Mouse (Mus musculus) cerebellum, postnatal 10 days (tissue): Measurements from ENCODE around the gene Samd4.
A peak's percentile ranks its signal among the peaks of the same experiment; 100 is the strongest.

Source experiments
- DNase-seq, 2 experiments: peaks; one replicate each; pipeline ENCODE4 v3.0.0; 2021; ENCODE audit warnings: mixed read lengths in 2 of 2

Samd4 gene

DNA sequence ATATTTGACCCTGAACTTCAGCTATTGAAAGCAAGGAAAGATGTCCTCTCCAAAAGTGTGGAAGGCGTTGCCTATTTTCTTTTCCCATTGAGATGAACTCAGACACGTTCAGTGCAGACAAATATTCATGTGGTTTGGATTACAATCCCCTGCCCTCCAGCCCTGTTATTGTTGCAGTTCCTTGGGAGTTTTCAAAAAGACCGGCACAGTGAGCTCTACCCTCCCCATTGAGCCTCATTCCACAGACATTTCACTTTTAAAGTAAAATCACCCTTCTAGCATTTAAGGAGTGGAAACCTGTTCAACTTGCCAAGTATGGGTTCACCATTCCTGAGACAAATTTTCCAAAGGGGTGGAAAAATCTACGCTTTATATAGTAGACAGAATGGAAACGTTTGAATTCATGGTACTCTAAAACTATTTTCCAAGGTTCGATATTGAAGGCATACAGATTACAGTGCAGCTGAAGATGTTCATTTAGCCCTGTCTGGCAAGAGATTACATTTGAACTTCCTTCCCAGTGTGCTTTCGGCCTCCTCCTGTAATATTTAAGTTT, 76.6 kb downstream of the Samd4 start:
- no peak for DNase-seq

DNA sequence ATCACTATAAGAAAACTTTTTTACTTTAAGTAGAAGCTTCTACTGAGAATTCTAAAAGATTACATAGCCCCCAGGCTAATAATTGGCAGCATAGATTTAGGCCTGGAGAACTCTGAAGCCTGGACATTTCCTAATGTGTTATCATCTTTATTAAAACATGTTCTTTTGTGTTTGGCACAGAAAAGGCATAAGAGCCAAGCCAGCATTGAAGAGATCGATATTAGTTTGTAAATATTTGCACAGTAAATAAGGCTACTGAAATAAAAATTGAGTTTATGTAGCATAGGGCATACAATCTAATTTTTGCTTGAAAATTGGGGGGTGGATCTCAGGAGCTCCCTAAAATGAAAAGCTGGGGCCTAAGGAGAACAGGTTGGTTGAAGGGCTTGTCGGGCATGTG, 77.2 kb downstream of the Samd4 start:
- no peak for DNase-seq

DNA sequence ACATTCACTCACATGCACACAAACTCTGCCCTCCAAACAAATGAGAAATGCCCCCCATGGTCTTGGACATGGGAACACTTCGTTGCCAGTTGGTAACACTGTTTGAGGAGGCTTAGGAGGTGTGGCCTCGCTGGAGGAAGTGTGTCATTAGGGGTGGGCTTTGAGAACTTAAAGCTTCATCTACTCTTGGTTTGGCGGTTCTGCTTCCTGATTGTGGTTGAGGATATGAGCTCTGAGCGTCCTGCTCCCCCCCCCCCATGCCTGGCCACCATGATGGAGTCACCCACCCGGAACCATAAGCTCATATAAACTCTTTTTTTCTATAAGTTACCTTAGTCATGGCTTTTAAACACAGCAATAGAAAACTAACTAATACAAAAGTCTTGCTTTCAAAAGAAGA, 80.2 kb downstream of the Samd4 start:
- no peak for DNase-seq

DNA sequence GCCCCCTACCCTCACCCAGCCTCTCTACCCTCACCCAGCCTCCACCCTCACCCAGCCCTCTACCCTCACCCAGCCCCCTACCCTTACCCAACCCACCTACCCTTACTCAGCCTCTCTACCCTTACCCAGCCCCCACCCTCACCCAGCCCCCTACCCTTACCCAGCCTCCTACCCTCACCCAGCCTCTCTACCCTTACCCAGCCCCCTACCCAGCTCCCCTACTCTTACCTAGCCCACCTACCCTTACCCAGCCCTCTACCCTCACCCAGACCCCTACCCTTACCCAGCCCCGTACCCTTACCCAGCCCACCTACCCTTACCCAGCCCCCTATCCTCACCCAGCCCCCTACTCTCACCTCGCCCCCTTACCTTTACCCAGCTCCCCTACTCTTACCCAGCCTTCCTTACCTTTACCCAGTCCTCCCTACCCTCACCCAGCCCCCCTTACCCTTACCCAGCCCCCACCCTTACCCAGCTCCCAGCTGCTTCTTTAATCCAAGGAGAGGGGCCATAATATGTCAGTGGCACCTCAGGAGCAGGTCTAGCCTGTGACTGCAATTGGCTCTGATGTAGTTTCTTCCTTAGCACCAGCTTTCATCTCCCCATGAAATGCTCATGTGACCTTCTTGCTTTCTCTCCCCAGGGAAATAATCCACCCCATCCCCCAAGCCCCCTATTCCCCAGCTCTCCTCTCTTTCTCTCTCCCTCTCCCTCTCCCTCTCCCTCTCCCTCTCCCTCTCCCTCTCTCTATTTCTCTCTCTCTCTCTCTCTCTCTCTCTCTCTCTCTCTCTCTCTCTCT, 81.6 kb downstream of the Samd4 start:
- DNase-seq, result no peak

DNA sequence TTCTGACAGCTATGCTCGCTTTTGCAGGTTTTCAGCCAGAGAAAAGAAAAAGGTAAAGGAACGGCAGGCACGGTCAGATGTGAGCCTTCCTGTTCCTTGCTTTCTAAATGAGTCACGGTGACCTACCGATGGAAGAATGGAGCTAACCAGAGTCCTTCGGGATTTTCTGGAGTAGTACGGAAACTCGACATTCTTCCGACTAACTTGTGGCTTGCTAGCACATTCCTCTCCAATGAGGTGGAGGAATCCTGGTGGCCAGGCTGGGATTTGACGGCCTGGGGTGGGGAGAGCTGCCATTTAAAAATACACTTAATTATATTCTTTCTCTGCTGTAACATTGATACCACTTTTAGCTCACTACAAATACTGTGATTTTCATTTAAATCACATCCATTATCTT, 83.6 kb downstream of the Samd4 start:
- no peak for DNase-seq

DNA sequence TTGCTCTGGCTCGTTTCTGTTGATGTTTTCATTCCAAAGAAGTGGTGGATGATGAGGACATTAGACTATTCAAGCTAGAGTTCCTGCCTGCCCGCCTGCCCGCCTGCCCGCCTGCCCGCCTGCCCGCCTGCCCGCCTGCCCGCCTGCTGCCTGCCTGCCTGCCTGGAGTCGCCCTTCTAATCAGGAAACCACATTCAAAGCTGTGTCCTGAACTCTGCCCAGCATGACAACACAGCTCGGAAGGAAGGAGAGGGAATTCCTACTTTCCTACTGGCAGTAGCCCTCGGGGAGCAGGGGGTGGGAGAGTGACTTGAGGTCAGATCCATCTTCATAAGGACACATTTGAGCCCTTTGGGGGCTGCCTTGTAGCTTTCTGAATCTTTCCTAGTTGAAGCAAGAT, 85.4 kb downstream of the Samd4 start:
- DNase-seq, result no peak

DNA sequence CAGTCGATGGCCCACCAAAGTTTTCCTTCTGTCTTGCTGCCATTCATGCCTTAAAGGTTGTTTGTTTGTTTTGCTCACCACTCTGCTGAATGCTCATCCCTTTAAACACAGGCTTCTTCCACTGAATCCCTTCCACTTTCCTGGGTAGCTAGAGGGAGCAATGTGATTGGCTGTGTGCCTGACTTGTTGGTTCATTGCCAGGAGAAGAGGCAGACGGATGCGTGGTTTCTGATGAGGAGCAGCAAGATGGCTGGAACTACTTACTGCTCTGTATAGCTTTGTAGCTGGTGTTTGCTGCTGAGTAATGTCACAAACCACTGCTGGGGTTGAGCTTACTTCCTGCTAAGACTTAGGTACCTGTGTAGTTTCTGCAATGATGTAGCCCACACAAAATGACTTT, 88.0 kb downstream of the Samd4 start:
- peak; percentile 86 to 90 for DNase-seq

DNA sequence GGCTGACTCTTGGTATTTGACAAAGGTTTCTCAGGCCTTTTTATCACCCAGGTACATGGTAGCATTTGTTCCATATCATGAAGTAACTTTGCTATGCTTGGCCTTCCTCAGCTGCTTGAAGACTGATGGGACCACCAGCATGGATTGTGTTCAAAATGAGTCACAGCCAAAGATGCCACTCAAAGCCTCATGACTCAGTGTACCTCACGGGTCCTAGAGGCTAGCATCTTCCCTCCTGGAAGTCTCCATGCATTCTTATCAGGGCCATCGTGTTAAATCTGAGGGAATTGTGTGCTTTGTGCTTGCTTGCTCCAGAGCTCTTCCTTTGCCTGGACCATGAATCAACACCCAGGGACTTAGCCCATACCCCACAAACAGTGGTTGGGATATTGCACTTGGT, 89.1 kb downstream of the Samd4 start:
- no peak for DNase-seq

DNA sequence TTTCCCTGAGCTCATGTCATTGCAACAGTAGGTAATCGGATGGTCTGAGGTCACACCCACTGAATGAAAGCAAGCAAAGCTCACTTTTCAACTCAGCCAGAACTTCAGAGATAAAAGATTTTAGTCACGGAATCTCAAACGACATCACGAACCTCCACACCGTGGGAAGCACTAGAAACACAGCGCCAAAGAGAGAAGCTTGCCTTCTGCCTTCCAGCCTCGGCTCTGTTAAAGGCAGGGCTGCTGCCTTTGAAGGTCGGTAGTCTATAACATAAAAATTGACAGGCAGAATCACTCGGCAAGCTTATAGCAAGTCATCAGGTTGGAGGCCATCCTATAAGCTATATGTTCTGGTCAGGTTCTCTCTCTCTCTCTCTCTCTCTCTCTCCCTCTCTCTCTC, 92.2 kb downstream of the Samd4 start:
- DNase-seq, result no peak

DNA sequence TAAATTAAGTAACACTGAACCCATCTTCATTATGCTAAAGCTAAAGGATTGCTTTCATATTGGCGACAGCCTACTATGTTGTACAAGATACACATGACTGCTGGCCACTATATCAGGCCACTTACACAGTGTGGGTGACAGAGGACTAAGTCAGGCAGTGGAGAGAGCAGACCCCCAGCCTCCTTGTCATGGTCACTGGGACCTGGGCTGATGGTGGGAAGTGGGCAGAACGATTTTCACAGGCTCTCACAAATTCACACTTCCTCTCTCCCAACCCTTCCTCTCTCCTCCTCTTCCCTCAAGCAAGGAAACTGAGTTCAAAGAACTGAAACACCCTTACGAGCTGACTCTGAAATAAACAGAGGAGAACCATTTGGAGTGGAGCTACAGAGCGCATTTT, 93.3 kb downstream of the Samd4 start:
- no peak for DNase-seq

DNA sequence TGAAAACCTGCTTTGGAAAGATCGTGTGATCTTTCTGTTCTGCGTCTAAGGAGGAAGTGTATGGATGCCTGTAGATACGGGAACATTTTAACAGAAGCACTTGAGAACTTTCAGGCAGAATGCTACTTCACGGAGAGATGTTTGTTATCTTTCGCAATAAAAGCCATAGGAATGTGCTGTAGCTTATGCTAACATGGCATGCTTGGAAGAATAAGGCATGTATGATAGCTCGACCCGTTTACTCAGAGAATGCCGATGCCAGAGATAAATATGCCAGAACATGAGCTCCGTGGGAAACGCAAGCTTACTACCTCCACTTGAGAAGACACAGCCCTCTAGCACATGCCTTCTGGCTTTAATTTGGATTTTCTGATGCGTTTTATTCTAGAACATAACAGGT, 94.1 kb downstream of the Samd4 start:
- no peak for DNase-seq

DNA sequence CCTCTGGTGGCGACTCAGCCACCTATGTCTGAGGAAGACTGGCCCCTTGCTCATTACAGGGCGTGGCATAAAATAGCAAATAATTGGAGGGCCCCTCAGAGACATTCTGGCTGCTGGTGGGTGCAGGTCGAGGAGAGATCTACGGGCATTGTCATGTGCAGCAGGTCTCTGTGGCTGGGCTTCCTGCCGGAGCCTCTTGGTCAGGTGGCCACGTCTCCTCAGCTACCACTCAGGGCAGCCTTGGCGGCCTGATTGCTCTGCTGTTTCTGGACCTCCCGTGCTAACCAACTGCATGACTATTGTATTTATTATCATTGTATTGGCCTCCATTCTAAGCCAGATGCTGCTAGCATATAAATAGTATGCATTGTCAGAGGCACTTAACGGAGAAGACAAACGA, 95.0 kb downstream of the Samd4 start:
- DNase-seq, result no peak

DNA sequence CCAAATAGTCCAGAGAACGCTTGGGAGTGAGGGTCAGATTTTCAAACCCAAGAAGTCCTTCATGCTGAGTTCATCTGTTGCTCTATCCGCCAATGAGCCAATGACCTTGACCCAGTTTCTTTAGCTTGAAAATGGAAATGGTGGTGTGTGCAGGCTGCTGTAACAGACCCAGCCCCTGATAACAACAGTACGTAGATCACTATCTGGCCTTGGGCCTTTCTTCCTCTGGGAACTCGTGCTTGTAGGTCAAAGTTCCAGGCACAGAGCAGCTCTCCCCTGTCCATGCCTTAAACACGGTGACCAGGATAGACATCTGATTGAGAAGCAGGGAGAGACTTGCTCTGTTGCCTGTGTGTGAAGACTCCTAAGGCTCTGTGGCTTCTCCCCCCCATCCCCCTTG, 96.5 kb downstream of the Samd4 start:
- no peak for DNase-seq

DNA sequence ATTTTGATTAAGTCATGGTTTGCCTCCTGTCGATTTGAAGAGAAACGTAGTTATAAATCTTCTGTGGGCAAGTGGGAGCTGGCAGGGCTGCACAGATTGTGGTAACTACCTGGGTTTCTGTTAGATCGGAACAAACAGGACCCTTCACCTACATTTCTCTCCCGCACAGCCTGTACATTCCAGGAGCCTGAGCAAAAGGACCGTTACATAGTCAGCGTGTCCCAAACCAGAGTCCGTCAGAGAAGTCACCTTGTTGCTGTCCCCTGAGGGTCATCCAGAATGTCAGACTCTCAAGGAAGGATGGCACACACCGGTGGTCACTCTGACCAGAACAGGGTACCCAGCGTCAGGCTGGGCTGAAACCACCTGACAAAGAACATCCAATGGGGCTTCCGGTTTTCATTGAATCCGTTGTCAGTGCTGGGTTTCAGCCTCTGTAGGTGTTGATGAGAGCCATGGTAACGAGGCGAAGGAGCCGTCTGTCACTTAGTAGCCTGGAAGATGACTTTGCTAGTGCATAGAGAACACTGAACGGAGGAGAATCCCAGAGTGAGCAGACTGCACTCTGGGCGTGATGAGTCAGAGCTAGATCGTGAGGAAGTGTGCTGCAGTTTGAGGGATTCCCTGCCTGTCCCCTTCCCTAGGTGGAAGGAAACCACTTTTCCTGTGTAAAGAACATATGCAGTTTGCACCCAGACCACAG, 98.2 kb downstream of the Samd4 start:
- no peak for DNase-seq

DNA sequence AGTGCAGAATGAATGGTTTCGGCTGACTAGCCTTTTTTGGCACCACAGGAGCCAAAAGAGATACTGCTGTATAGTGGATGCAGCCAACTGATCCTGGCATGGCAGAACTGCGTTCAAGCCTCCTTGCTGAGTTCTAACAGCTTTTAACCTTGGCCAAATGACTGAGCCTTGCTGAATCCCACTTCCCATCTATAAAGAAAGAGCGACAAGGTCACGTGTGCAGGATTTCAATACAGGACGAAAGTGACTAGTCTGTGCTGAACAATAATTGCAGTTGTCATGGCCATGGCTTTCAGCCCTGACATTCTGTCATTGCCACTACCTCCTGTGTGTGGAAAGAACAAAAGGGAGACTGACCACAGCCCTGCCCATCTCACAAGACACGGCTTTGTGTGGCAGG, 99.5 kb downstream of the Samd4 start:
- DNase-seq, result no peak

DNA sequence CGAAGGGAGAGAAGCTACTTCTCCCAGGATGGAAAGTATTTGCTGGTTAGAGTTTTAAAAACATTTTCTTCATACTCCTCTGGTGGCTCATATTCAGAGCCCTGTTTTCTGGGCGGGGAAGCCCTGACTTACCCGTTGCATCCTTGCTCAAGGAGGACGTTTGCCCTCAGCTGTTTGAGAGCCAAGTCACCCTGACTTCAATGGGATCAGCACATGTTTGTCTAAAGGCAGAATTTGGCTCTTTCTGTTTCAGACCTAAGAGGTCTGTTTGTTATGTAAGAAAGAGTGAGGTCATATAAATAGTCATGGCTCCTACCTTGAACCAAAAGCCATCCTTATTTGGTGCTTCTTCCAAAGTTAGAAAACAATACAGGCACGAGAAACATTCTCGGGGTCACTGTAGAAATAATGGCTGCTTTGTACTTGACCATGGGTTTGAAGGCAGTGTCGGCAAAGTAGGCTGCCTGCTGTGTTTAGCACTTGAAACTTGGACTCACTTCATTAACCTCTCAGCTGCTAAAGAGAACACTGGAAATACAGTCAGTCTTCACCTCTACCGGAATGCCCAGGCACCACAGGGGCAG, 102.0 kb downstream of the Samd4 start:
- no peak for DNase-seq

DNA sequence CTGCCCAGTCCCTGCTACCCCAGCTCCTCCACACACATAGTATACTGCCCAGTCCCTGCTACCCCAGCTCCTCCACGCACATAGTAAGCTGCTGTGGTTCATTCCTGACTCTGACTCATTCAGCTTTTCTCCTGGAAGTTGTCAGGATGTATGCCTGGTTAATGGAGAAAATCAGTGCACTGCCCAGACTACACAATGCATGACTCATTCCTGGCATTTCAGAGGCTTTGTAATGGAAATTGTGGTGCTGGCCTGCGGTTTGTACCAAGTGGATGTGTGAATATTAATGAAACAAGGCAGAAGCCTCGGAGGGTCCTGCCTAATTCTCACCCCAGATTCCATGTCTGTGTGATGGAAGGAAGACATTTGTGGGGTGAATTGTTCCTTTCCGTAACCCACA, 107.0 kb downstream of the Samd4 start:
- DNase-seq, result no peak

DNA sequence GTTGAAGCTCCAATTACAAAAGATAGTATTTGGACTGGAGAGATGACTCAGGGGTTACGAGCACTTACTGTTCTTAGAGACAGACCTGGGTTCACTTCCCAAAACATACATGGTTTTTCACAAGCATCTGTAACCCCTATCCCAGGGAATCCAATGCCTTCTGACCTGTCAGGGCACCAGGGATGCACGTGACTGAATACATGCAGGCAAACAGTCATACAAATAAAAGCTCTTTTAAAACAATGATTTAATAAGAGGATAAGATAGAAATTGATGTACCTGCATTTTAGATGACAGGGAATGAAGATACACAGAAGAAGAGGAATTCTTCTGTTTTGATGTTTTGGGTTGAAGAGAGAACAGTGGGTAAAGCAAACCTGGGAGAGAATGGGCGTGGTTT, 107.8 kb downstream of the Samd4 start:
- no peak for DNase-seq

DNA sequence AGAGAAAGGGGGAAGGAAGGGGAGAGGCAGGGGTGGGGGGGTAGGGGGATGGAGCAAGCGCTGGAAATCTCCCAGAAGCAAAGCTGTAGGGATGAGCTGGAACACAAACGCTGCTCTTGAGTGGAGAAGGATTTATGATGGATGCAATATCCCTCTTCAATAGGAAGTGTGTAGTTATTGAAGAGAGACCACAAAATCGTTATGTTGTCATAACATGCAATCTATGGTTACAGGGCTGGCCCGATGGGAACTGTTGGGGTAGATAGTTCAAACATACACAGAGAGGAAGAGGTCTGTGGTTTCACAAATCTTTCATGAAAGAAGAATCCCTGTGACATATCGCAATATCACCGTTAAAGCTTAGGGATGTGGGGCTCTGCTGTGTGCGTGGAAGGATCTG, 112.0 kb downstream of the Samd4 start:
- no peak for DNase-seq

DNA sequence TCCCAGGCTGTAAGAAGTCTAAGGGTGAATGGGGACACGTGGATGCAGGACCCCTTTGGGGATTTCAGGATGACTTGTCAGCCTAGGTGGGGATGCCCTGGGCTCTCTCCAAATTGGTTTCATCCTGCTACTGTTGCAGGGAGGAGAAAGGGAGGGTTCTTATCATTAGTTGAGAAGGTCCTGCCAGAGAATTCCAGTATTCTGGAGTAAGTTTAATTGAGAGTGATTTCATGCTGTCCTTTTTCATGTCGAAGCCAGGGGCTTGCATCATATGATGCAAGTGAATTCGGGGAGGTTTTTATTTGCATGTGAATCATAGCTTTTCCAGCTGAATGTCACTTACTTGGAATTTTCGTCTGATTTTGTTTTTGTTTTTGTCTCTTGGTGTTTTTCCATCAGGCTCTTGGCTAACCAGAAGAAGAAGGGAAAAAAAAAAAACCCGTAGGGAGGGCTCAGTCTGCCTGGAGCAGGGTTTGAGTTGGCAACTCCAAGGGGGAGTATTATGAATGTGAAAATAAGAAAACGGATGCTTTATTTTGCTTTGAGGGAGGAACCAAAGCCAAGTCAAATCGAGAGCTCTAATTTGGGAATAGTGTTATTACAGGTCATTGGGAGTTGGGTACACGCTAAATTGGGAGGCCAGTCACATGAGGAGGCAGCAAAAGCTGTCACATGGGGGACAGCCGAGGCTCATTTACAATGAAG, 116.8 kb downstream of the Samd4 start:
- no peak for DNase-seq

DNA sequence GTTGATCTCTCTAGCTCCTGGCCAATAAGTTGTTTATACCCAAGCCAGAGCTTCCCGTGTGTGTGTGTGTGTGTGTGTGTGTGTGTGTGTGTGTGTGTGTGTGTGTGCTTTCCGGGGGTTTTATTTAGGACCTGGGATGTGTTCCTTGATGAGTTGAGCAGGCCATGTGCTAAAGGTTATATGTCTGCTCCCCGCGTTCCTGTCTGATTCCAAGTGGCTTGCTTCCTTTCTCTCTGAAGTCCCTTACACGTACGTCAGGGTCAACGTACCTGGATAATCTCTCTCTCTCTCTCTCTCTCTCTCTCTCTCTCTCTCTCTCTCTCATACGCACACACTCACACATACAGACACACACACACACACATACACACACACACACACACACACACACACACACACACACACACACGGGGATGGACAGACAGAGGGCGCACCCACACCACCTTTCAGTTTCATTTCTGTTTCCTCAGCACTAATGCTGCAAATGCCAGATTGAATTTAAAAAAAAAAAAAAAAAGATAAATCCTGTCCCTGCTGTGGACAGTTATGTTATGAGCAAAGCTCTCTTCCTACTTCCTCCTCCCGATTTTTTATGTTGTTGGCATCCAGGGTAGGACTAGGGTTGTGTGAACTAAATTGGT, 117.6 kb downstream of the Samd4 start:
- no peak for DNase-seq

DNA sequence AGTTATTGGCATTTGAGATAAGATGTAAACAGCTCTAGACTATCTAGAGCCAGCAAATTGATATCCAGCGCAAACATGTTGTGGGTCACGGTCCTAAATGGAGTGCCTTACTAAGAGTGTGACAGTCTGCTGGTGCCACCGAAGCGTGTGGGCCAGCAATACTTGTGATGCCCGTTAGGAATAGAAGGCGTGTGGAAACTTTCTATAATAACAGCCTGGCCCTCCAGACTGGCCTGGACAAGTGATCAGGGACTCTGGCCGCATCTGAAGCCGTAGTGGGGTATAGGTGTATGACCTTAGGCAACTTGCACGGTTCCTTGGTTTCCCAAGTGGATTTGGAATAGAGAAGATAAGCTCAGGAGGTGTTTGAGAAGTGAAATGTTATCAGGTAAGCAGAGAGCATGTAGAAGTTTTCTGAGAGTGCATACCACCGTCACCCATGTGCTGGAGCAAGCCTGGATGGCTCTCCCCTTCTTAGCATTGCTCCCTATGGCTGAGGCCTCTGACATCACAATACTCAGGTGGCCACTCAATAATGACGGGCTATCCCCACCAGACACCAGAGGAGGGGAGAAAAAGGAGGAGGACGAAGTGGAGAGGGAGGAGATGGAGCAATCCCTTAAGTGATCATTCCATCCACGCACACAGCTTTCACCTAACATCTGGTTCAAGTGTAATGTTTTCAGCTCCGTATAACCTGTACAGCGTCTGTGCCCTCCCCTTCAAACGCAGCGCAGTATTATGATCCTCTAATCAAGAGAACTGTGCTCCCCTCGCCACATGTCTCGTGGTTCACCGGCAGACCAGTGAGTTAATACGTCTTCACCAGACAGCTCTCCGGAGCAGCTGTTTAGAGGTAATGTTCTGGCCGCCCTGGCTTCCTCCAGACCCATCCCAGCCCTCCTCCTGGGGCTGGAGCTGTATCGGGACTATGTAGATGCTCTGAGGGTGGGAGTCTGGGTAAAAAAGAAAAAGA, 118.4 kb downstream of the Samd4 start:
- no peak for DNase-seq
